8 mouse cellular contexts compared by ENCODE assay signal in genomic region chr14:20928848-20929745, GRCm38 (mm10). TPM values are rescaled to one million over a fixed set of nuclear protein-coding genes. Genes with fewer than 3 reads are reported as not detected.
DNase-seq lines count a peak whose midpoint lies in the region; ATAC-seq and TF ChIP-seq lines count a peak whose summit lies in the region.

Vcl (plus strand) TSS chr14:20929398.

- H3K9ac ChIP-seq in heart, embryonic 15.5 days, result peak within 1 kb of the TSS; percentile 90
- H3K9ac ChIP-seq in liver, embryonic 14.5 days (replicated peaks), result peak within 1 kb of the TSS; percentile 91
- H3K9ac ChIP-seq in neural tube, embryonic 11.5 days (ENCODE audit: low read length), result peak within 1 kb of the TSS; percentile 82
- peak within 1 kb of the TSS; percentile 93 for H3K9ac ChIP-seq in stomach, postnatal 0 days (ENCODE audit: low read length)

- peaks cover 15% of the 10 kb centered on the region for H3K27me3 ChIP-seq in forebrain, embryonic 10.5 days (ENCODE audit: poor library complexity, severe bottlenecking)
- no peaks in the 10 kb centered on the region for H3K27me3 ChIP-seq in heart, embryonic 15.5 days
- no peaks in the 10 kb centered on the region for H3K27me3 ChIP-seq in liver, embryonic 14.5 days (ENCODE audit: control insufficient read depth, insufficient read depth, low read length)
- H3K27me3 ChIP-seq in neural tube, embryonic 11.5 days (ENCODE audit: control insufficient read depth, insufficient read depth, low read length), result no peaks in the 10 kb centered on the region
- no peaks in the 10 kb centered on the region for H3K27me3 ChIP-seq in stomach, postnatal 0 days (ENCODE audit: control insufficient read depth, insufficient read depth, low read length)

- peak within 1 kb of the TSS; percentile 92 for H3K27ac ChIP-seq in forebrain, embryonic 10.5 days
- peak within 1 kb of the TSS; percentile 95 for H3K27ac ChIP-seq in heart, embryonic 15.5 days
- peak within 1 kb of the TSS; percentile 77 for H3K27ac ChIP-seq in liver, embryonic 14.5 days
- peak within 1 kb of the TSS; percentile 86 for H3K27ac ChIP-seq in neural tube, embryonic 11.5 days (ENCODE audit: low read depth, low read length)
- H3K27ac ChIP-seq in stomach, postnatal 0 days (replicated peaks), result peak within 1 kb of the TSS; percentile 97

- no peak for TF ChIP-seq EP300 in liver, embryonic 14.5 days (IDR thresholded peaks at IDR 0.05; ENCODE audit: low read depth)
- peak; percentile 44 for TF ChIP-seq EP300 in stomach, postnatal 0 days (optimal IDR thresholded peaks at IDR 0.05)

- ATAC-seq in heart, embryonic 15.5 days (replicated peaks; ENCODE audit: insufficient number of reproducible peaks, insufficient read depth, low FRiP score, low read depth), result peak; percentile 98
- ATAC-seq in liver, embryonic 14.5 days (ENCODE audit: insufficient read depth), result peak; percentile 94
- peak; percentile 99 for ATAC-seq in neural tube, embryonic 11.5 days (ENCODE audit: insufficient read depth, low FRiP score, low TSS enrichment)
- peak; percentile 99 for ATAC-seq in stomach, postnatal 0 days (ENCODE audit: low FRiP score, low TSS enrichment)

- H3K36me3 ChIP-seq in forebrain, embryonic 10.5 days (replicated peaks), result no peaks in the 10 kb centered on the region
- H3K36me3 ChIP-seq in heart, embryonic 15.5 days, result no peaks in the 10 kb centered on the region
- no peaks in the 10 kb centered on the region for H3K36me3 ChIP-seq in liver, embryonic 14.5 days (replicated peaks; ENCODE audit: control insufficient read depth, insufficient read depth, low read depth)
- no peaks in the 10 kb centered on the region for H3K36me3 ChIP-seq in neural tube, embryonic 11.5 days (ENCODE audit: control insufficient read depth, insufficient read depth, low read length)
- H3K36me3 ChIP-seq in stomach, postnatal 0 days (ENCODE audit: control insufficient read depth, insufficient read depth, low read length), result no peaks in the 10 kb centered on the region

- under 1% methylated on average over 89 of the region's 89 CpGs for WGBS in forebrain, embryonic 10.5 days
- under 1% methylated on average over 88 of the region's 89 CpGs for WGBS in heart, embryonic 15.5 days
- WGBS in liver, embryonic 14.5 days (ENCODE audit: insufficient replicate concordance), result under 1% methylated on average over 88 of the region's 89 CpGs
- WGBS in neural tube, embryonic 11.5 days, result under 1% methylated on average over 89 of the region's 89 CpGs
- WGBS in stomach, postnatal 0 days, result under 1% methylated on average over 86 of the region's 89 CpGs

- H3K4me1 ChIP-seq in forebrain, embryonic 10.5 days, result peaks cover 25% of the 10 kb centered on the region
- peaks cover 34% of the 10 kb centered on the region for H3K4me1 ChIP-seq in heart, embryonic 15.5 days (replicated peaks)
- peaks cover 38 to 40% of the 10 kb centered on the region in 2 experiments for H3K4me1 ChIP-seq in liver, embryonic 14.5 days (replicated peaks; ENCODE audit: control insufficient read depth in 2 of 2, insufficient read depth in 2 of 2, low read length in 1 of 2)
- peaks cover 14% of the 10 kb centered on the region for H3K4me1 ChIP-seq in neural tube, embryonic 11.5 days (ENCODE audit: control insufficient read depth, insufficient read depth, low read length)
- peaks cover 3% of the 10 kb centered on the region; the same call in 1 of the 2 replicates for H3K4me1 ChIP-seq in stomach, postnatal 0 days (replicated peaks; ENCODE audit: control insufficient read depth, insufficient read depth)

- no peak; the same call in 1 of the 2 replicates for TF ChIP-seq CTCF in liver, embryonic 14.5 days (IDR thresholded peaks at IDR 0.05; ENCODE audit: low read depth)
- no peak for TF ChIP-seq CTCF in stomach, postnatal 0 days (IDR thresholded peaks at IDR 0.05; ENCODE audit: low read depth)

- peak; percentile 80 to 90 for DNase-seq in CD8-positive naive resting alpha-beta T cell, adult 2 months (ENCODE audit: low read depth in 2 of 2, low spot score in 2 of 2)
- DNase-seq in c-Kit-positive CD71-negative TER-119-negative erythroid progenitor cells, embryonic 14.5 days (ENCODE audit: low read depth), result peak; percentile 91
- DNase-seq in forebrain, embryonic 10.5 days (ENCODE audit: extremely low spot score, low spot score), result peak; percentile 99
- DNase-seq in kidney, postnatal 25 days, result peak; percentile 99 to 100
- peak; percentile 95 to 97 (median 95) for DNase-seq in liver, embryonic 14.5 days (ENCODE audit: low read depth in 3 of 3, low spot score in 3 of 3)
- peak; percentile 100 for DNase-seq in neural tube, embryonic 11.5 days (ENCODE audit: low spot score)
- DNase-seq in stomach, postnatal 0 days (ENCODE audit: low spot score), result peak; percentile 100

- peak within 1 kb of the TSS; percentile 85 for H3K4me3 ChIP-seq in forebrain, embryonic 10.5 days
- peak within 1 kb of the TSS; percentile 76 for H3K4me3 ChIP-seq in heart, embryonic 15.5 days
- H3K4me3 ChIP-seq in liver, embryonic 14.5 days (ENCODE audit: insufficient read depth in 1 of 2, low read depth in 2 of 2, low read length in 2 of 2), result peak within 1 kb of the TSS; percentile 80 to 97
- H3K4me3 ChIP-seq in neural tube, embryonic 11.5 days (ENCODE audit: low read depth, low read length), result peak within 1 kb of the TSS; percentile 73
- H3K4me3 ChIP-seq in stomach, postnatal 0 days (ENCODE audit: low read depth, low read length), result peak within 1 kb of the TSS; percentile 98

- no peaks in the 10 kb centered on the region for H3K9me3 ChIP-seq in forebrain, embryonic 10.5 days
- no peaks in the 10 kb centered on the region for H3K9me3 ChIP-seq in heart, embryonic 15.5 days (replicated peaks)
- no peaks in the 10 kb centered on the region for H3K9me3 ChIP-seq in liver, embryonic 14.5 days (ENCODE audit: control insufficient read depth, low read length)
- no peaks in the 10 kb centered on the region for H3K9me3 ChIP-seq in neural tube, embryonic 11.5 days (ENCODE audit: control insufficient read depth, low read length)
- no peaks in the 10 kb centered on the region for H3K9me3 ChIP-seq in stomach, postnatal 0 days (ENCODE audit: control insufficient read depth, low read length)

- peak within 1 kb of the TSS; percentile 76 for H3K4me2 ChIP-seq in heart, embryonic 15.5 days
- H3K4me2 ChIP-seq in liver, embryonic 14.5 days (ENCODE audit: low read depth), result peak within 1 kb of the TSS; percentile 92
- H3K4me2 ChIP-seq in neural tube, embryonic 11.5 days (ENCODE audit: low read depth), result peak within 1 kb of the TSS; percentile 76
- H3K4me2 ChIP-seq in stomach, postnatal 0 days (replicated peaks; ENCODE audit: low read depth), result peak within 1 kb of the TSS; percentile 76

RNA-seq across cellular contexts. Expression of gene Vcl, which starts in this region (rescaled TPM):
- 28.4 and 30.7 TPM in 2 replicates for polyA plus RNA-seq in forebrain, embryonic 10.5 days (2016; fragmentation: Nextera tagmentation; extraction: Ambion mirVana)
- 82.2 and 89.1 TPM in 2 replicates for polyA plus RNA-seq in heart, embryonic 15.5 days (2015; fragmentation: Nextera tagmentation; extraction: Ambion mirVana)
- polyA plus RNA-seq in liver, embryonic 14.5 days (2012; rRNA removed), result 13.8 and 16.5 TPM in 2 replicates
- 17.1 and 21.7 TPM in 2 replicates for polyA plus RNA-seq in liver, embryonic 14.5 days (2014; fragmentation: Nextera tagmentation; extraction: Ambion mirVana)
- 51.2 and 55.5 TPM in 2 replicates for polyA plus RNA-seq in neural tube, embryonic 11.5 days (2014; fragmentation: Nextera tagmentation; extraction: Ambion mirVana)
- polyA plus RNA-seq in stomach, postnatal 0 days (2015; fragmentation: Nextera tagmentation; extraction: Ambion mirVana), result 52.0 and 54.5 TPM in 2 replicates

Comparison
In these comparisons a context has a peak if more than half of its experiments do, and no peak if none do; other contexts are left out.
1. Peak in every context shown above with its lines: DNase-seq, ATAC-seq, H3K4me3 ChIP-seq and H3K27ac ChIP-seq.